Mouse (Mus musculus) heart, adult 2 months (tissue): ENCODE results near the gene Cpne5. TPM values are rescaled to one million over a fixed set of nuclear protein-coding genes. Genes with fewer than 3 reads are reported as not detected.

Experiments
- DNase-seq, 2 experiments: peaks; one replicate each; pipeline ENCODE4 v3.0.0; 2021
- H3K27ac ChIP-seq: fragments of 200-600 bp; 2 replicates; pipeline ENCODE4 v1.8.1; 2022
- H3K27me3 ChIP-seq: fragments of 200-500 bp; 2 replicates; pipeline ENCODE4 v1.6.1; 2012; ENCODE audit warnings: mild to moderate bottlenecking, low read length, inconsistent platforms, mixed read lengths; ENCODE audit not compliant: control insufficient read depth, insufficient read depth
- H3K36me3 ChIP-seq: fragments of 200-500 bp; 2 replicates; pipeline ENCODE4 v1.6.1; 2012; ENCODE audit warnings: low read length, inconsistent platforms; ENCODE audit not compliant: control insufficient read depth, insufficient read depth
- H3K4me1 ChIP-seq: fragments of 200-500 bp; 2 replicates; pipeline ENCODE4 v1.6.1; 2011; ENCODE audit warnings: low read length; ENCODE audit not compliant: control insufficient read depth, insufficient read depth
- H3K4me3 ChIP-seq: fragments of 200-600 bp; 2 replicates; pipeline ENCODE4 v1.8.1; 2022
- H3K79me2 ChIP-seq: fragments of 200-500 bp; replicated peaks from 2 replicates; pipeline ENCODE4 v1.6.1; 2012; ENCODE audit warnings: mild to moderate bottlenecking, inconsistent platforms, low read length, moderate library complexity, mixed read lengths; ENCODE audit not compliant: control insufficient read depth, insufficient read depth
- H3K9ac ChIP-seq: fragments of 200-500 bp; 2 replicates; pipeline ENCODE4 v1.6.1; 2012; ENCODE audit warnings: low read depth, mild to moderate bottlenecking, control low read depth, inconsistent platforms, low read length, mixed read lengths
- CTCF ChIP-seq: fragments of 200-600 bp; IDR thresholded peaks from 2 replicates; pipeline ENCODE4 v1.8.1; 2022; ENCODE audit warnings: antibody characterized with exemption, mild to moderate bottlenecking, moderate library complexity
- EP300 ChIP-seq: fragments of 200-500 bp; IDR thresholded peaks from 2 replicates; pipeline ENCODE4 v1.6.1; 2011; ENCODE audit warnings: low read depth, low read length, control low read depth; ENCODE audit not compliant: insufficient read depth
- POLR2A ChIP-seq: fragments of 200-500 bp; IDR thresholded peaks from 2 replicates; pipeline ENCODE4 v1.6.1; 2011; ENCODE audit warnings: mild to moderate bottlenecking, low read depth, low read length, control low read depth; ENCODE audit not compliant: insufficient read depth
- WGBS: fragments of 180-500 bp; shearing (Covaris S2); methylation state at CpG from one replicate; pipeline ENCODE4 v1.1.7; 2018; 5-methylcytosine and 5-hydroxymethylcytosine counted together
- intact Hi-C: fragments of 180-260 bp; cut with DNase I; formaldehyde crosslinking; loops from one replicate; pipeline ENCODE4 v1.15.1; 2025
- polyA plus RNA-seq: library from polyadenylated mRNA; depleted of rRNA; stranded (reverse); fragments of >200 nt; gene quantifications from 2 replicates; pipeline ENCODE4 v1.2.3, GENCODE M21; 2012
- total RNA-seq, 2 experiments: library from RNA; stranded (reverse); gene quantifications; 2 replicates each; pipeline ENCODE4 v1.2.3; 2021

Gene Cpne5
- total and polyA plus RNA-seq, 3 experiments: 4.4 to 11.2 (median 5.2) TPM

DNA sequence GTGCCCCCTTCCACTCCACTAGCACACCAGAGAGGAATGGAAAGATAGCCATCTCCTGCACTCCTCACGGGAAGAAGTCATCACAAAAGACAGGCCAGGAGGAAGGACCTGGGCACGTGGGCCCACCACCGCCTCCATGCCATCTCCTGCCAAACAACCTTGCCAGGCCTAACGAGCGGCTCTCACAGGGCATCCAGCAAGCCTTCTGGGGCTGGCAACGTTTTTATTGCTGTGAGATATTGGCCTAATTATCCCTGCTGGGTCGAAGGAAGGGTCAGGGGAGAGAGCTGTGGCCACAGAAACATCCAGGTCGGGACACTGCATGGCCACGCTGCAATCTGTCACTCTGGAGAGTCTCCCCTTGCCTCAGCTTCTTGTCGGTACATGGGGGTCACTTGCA, 6.9 kb downstream of the Cpne5 start:
- no peak for TF ChIP-seq POLR2A
- no peak for TF ChIP-seq CTCF
- no peak for TF ChIP-seq EP300
- DNase-seq: no peak
- Histone ChIP-seq H3K9ac (no peak overlapping the region), H3K79me2 (no peaks in the 10 kb centered on the region), H3K4me1 (no peaks in the 10 kb centered on the region), H3K36me3 (no peaks in the 10 kb centered on the region), H3K27ac (no peak overlapping the region), H3K4me3 (no peak overlapping the region), H3K27me3 (no peaks in the 10 kb centered on the region)
- intact Hi-C loops: no loop called here
- WGBS: 81% methylated on average over 10 of the region's 10 CpGs

DNA sequence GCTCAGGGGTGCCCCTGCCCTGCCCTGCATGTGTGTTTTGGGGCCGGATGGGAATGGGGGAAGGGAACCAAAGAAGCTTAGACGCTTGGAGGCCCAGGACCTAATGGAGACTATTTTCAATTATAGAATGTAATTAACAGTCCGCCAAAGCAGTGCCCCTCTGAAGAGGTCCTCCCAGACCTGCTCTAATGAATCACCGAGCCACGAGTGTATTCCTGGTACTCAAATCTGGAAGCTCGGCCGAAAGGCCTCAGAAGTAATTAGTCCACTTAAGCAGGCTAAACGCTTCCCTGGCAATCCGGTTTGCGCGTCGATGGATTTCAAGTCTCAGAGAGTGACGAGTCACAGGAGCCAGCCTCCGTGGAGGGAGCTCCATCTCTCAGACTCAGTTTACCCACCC, 17.3 kb downstream of the Cpne5 start:
- H3K27me3 ChIP-seq: no peaks in the 10 kb centered on the region
- no peaks in the 10 kb centered on the region for H3K79me2 ChIP-seq
- H3K27ac ChIP-seq: no peak overlapping the region
- intact Hi-C loops: no loop called here
- H3K4me1 ChIP-seq: no peaks in the 10 kb centered on the region
- no peak for DNase-seq
- H3K36me3 ChIP-seq: no peaks in the 10 kb centered on the region
- no peak overlapping the region for H3K4me3 ChIP-seq
- H3K9ac ChIP-seq: no peak overlapping the region
- 84% methylated on average over 14 of the region's 14 CpGs for WGBS
- TF ChIP-seq POLR2A (no peak), CTCF (no peak), EP300 (no peak)

DNA sequence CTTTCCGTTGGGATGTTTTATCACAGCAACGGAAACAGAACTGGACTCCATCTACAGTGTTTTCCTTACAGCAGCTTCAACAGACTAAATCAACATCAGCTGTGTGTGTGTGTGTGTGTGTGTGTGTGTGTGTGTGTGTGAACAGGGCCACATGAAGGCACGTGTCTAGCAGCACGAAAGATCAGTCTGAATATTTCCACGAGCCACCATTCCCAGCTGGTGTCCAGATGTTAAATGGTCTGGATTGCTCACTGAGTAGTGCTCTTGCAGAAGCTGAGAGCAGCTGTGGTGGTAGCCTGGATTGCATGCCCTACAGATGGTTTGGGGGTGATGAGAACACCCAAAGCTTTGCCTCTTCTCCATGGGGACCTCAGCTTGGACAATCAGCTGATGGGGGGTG, 19.9 kb downstream of the Cpne5 start:
- Histone ChIP-seq H3K4me1 (no peaks in the 10 kb centered on the region), H3K27me3 (no peaks in the 10 kb centered on the region), H3K9ac (no peak overlapping the region), H3K4me3 (no peak overlapping the region), H3K79me2 (no peaks in the 10 kb centered on the region), H3K36me3 (no peaks in the 10 kb centered on the region), H3K27ac (no peak overlapping the region)
- DNase-seq: no peak
- no peak for TF ChIP-seq POLR2A
- TF ChIP-seq EP300: no peak
- no peak for TF ChIP-seq CTCF
- intact Hi-C loops: no loop called here
- WGBS: 57% methylated on average over 5 of the region's 5 CpGs

DNA sequence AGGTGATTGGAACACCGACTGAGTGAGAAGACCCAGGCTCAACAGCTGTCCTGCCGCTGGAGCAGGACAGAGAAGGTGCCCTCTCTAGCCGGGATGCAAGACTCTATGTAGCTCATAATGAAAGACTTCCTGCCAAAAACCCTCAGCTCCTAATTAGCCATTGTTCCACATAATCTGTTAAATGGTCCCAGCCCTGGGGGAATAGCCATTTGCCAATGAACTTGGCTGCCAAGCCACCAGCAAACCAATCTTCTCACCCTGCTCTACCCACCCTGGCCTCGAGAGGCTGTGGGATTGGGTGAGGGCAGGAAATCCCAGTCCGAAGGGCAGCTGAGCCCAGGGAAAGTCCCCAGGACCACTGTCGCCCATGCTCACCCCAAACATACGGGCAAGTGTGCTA, 21.9 kb downstream of the Cpne5 start:
- no peaks in the 10 kb centered on the region for H3K4me1 ChIP-seq
- H3K27ac ChIP-seq: no peak overlapping the region
- H3K9ac ChIP-seq: no peak overlapping the region
- no peaks in the 10 kb centered on the region for H3K79me2 ChIP-seq
- no peaks in the 10 kb centered on the region for H3K36me3 ChIP-seq
- no peak for DNase-seq
- no peaks in the 10 kb centered on the region for H3K27me3 ChIP-seq
- TF ChIP-seq POLR2A (no peak), EP300 (no peak), CTCF (no peak)
- intact Hi-C loops: no loop called here
- WGBS: 52% methylated on average over 7 of the region's 7 CpGs
- no peak overlapping the region for H3K4me3 ChIP-seq

DNA sequence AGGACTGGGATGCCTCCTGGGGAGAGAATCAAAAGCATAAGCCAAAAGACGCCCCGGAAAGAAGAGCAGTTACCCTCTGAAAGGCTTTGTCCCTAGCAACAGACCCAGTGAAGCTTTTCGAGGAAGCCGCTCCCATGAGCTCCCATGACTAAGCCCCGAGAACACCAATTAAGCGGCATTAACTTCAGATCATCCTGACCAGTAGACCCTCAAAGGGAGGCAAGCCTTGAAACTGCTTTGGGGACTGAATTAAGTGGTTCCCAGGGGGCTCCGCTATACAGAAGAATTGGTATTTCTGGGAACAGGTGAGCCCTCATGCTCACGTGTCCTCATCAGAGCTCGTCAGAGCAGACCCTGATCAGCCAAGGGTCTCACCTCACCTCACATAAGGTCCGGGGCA, 23.3 kb downstream of the Cpne5 start:
- Histone ChIP-seq H3K9ac (no peak overlapping the region), H3K79me2 (no peaks in the 10 kb centered on the region), H3K27ac (no peak overlapping the region), H3K36me3 (no peaks in the 10 kb centered on the region), H3K27me3 (no peaks in the 10 kb centered on the region), H3K4me1 (no peaks in the 10 kb centered on the region), H3K4me3 (no peak overlapping the region)
- no peak for DNase-seq
- intact Hi-C loops: no loop called here
- 73% methylated on average over 10 of the region's 10 CpGs for WGBS
- TF ChIP-seq POLR2A (no peak), CTCF (no peak), EP300 (no peak)

DNA sequence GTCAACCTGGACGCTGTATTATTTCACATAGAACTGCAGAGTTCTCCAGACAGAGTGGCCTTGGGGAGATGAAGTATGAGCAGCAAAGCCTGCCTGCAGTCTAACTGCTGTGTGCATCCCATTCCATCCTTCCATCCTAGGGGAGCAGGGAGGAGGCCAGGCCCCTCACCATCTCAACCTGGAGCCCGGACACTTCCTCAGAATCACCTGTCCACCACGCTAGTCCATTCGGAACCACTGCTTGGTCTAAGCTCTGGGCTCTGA, 23.8 kb downstream of the Cpne5 start:
- no peaks in the 10 kb centered on the region for H3K36me3 ChIP-seq
- H3K4me3 ChIP-seq: no peak overlapping the region
- H3K79me2 ChIP-seq: no peaks in the 10 kb centered on the region
- H3K27ac ChIP-seq: no peak overlapping the region
- WGBS: 89% methylated on average over 4 of the region's 4 CpGs
- H3K27me3 ChIP-seq: no peaks in the 10 kb centered on the region
- H3K9ac ChIP-seq: no peak overlapping the region
- TF ChIP-seq POLR2A (no peak), CTCF (no peak), EP300 (no peak)
- intact Hi-C loops: no loop called here
- no peaks in the 10 kb centered on the region for H3K4me1 ChIP-seq
- DNase-seq: no peak
